Mouse (Mus musculus) hindbrain, embryonic 11.5 days (tissue): ENCODE data around the gene Bcl2a1a. TPM values are rescaled to one million over a fixed set of nuclear protein-coding genes. Genes with fewer than 3 reads are reported as not detected.
"Not testable (repeated sequence)": the region's sequence is repeated elsewhere in the genome, so short reads cannot be mapped to it uniquely, and the experiment has no call there.

ENCODE experiments used
- ATAC-seq: fragments of 200-750 bp; cut with Nextera tagmentation; 2 replicates; pipeline ENCODE4 v1.8.0; 2017; ENCODE audit warnings: mild to moderate bottlenecking, moderate TSS enrichment, moderate library complexity; ENCODE audit not compliant: low FRiP score
- DNase-seq: peaks from one replicate; pipeline ENCODE4 v3.0.0-alpha.2; 2015; ENCODE audit warnings: low spot score
- H3K27ac ChIP-seq: fragments of 300-500 bp; sonication (generic); 2 replicates; pipeline ENCODE4 v1.5.1; 2014; ENCODE audit warnings: mild to moderate bottlenecking, low read depth, low read length
- H3K27me3 ChIP-seq: fragments of 300-500 bp; sonication (generic); 2 replicates; pipeline ENCODE4 v1.6.1; 2014; ENCODE audit warnings: mild to moderate bottlenecking, low read length, moderate library complexity, mixed read lengths; ENCODE audit not compliant: control insufficient read depth, insufficient read depth
- H3K36me3 ChIP-seq: fragments of 300-500 bp; sonication (generic); 2 replicates; pipeline ENCODE4 v1.6.1; 2014; ENCODE audit warnings: mild to moderate bottlenecking, low read length, moderate library complexity, mixed read lengths; ENCODE audit not compliant: control insufficient read depth, insufficient read depth
- H3K4me1 ChIP-seq: fragments of 300-500 bp; sonication (generic); replicated peaks from 2 replicates; pipeline ENCODE4 v1.6.1; 2014; ENCODE audit warnings: low read length, mixed read lengths; ENCODE audit not compliant: control insufficient read depth, insufficient read depth
- H3K4me2 ChIP-seq: fragments of 300-500 bp; sonication (generic); replicated peaks from 2 replicates; pipeline ENCODE4 v1.6.1; 2014; ENCODE audit warnings: mild to moderate bottlenecking, low read depth, low read length
- H3K4me3 ChIP-seq: fragments of 300-500 bp; sonication (generic); 2 replicates; pipeline ENCODE4 v1.5.1; 2014; ENCODE audit warnings: low read depth, low read length
- H3K9ac ChIP-seq: fragments of 300-500 bp; sonication (generic); 2 replicates; pipeline ENCODE4 v1.6.1; 2014; ENCODE audit warnings: low read depth, low read length
- H3K9me3 ChIP-seq: fragments of 300-500 bp; sonication (generic); 2 replicates; pipeline ENCODE4 v1.6.1; 2016; ENCODE audit warnings: low read length; ENCODE audit not compliant: control insufficient read depth
- WGBS: fragments of 180-500 bp; shearing (Covaris S2); extraction: QIAGEN DNeasy Blood & Tissue Kit; methylation state at CpG from one replicate; pipeline ENCODE4 v1.1.7; 2014; 5-methylcytosine and 5-hydroxymethylcytosine counted together
- polyA plus RNA-seq: library from polyadenylated mRNA; unstranded; fragments of >200 nt; fragmentation: Nextera tagmentation; extraction: Ambion mirVana; gene quantifications from 2 replicates; pipeline ENCODE4 v1.2.1, GENCODE M21; 2014

Gene Bcl2a1a
- polyA plus RNA-seq = not detected in 2 replicates

DNA sequence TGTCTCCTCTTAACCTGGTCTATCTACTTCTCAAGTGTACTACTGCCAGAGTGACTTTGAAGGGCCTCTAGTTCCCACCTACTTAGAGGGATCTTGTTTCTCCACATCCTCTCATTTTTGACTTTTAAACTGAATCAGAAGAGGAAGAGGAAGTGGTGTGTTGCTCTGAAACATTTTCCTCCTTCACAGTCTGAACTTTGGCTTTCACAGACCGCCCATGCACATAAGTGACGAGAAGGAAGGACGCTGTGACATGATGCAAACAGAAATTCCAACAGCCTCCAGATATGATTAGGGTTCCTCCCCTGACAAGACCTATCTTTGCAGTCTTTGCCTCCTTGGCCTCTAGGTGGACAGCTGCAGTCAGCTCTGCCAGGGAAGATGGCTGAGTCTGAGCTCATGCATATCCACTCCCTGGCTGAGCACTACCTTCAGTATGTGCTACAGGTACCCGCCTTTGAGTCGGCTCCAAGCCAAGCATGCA, at the start of gene Bcl2a1a:
Gene Bcl2a1a (plus strand): TSS at position 231 of the 484 bp plus-strand sequence.
- ATAC-seq, H3K36me3 ChIP-seq, DNase-seq, H3K4me2 ChIP-seq, H3K9me3 ChIP-seq, H3K4me3 ChIP-seq, H3K9ac ChIP-seq, H3K27ac ChIP-seq, H3K4me1 ChIP-seq, H3K27me3 ChIP-seq: not testable (repeated sequence)
- 92% methylated on average over 5 of the region's 5 CpGs for WGBS

DNA sequence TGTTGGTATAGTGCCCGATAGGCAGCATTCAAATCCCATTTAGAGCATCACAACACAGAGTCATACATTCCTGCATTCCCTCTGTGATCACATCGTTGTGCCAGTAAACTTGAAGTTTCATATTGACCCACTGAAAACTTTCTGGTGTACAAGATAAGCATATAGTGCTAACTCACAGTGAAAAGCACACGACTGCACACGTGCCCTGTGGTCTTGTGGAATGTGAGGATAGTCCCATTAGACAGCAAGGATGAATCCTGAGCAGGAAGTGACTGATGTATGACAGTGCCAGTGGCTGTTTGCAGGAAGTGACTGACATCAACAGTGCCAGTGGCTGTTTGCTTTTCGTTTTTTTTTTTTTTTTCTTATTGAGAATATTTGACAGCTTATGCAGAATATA, 40.1 kb upstream of the Bcl2a1a start:
- WGBS = 87% methylated on average over 4 of the region's 5 CpGs
- not testable (repeated sequence) for H3K27ac ChIP-seq, H3K9me3 ChIP-seq, H3K27me3 ChIP-seq, H3K4me3 ChIP-seq, H3K36me3 ChIP-seq, H3K4me1 ChIP-seq, H3K4me2 ChIP-seq, DNase-seq, H3K9ac ChIP-seq, ATAC-seq

DNA sequence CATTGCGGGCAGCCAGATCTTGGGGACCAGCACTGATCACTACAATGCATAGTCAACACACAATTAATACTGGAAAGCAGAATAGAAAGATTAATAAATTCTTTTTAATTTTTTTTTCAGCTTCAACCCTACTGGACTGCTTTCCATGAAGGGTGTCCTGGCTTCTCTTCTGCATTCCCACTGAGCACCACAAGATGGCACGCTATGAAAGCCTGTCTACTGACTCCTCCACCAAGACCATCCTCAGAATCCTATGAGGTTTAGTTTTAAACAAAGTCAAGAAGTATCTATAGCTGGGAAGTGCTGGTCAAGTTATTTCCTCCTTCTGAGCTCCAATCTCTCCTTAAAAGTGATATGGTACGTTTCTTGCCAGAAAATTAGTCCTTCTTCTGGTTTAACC, 18.4 kb upstream of the Bcl2a1a start:
- H3K4me2 ChIP-seq, H3K4me3 ChIP-seq: not testable (repeated sequence)

DNA sequence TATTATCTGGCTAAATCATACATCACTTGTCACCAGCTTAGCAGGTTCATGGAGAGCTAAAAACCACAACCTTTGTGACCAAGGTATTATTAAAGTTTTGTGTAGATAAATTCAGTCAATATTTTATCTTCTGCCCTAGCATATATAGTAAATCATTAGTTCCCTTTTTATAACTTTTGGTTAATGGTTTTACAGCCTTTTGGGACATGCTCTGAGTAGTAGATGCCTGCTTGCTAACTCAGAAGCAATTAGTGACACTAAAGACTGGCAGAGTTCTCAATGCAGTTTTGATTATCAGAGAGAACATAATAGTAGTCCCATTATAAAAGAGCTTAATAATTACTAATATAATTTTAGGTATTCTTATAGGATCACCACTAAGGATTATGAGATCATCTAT, 5.2 kb upstream of the Bcl2a1a start:
- not testable (repeated sequence) for H3K36me3 ChIP-seq, H3K9me3 ChIP-seq, H3K4me3 ChIP-seq, DNase-seq, H3K4me1 ChIP-seq, H3K27ac ChIP-seq, H3K4me2 ChIP-seq, H3K9ac ChIP-seq, ATAC-seq, H3K27me3 ChIP-seq

More for the DNA sequence above, 18.4 kb upstream of the Bcl2a1a start:
- DNase-seq, H3K27me3 ChIP-seq, H3K27ac ChIP-seq, H3K9ac ChIP-seq, H3K4me1 ChIP-seq, H3K36me3 ChIP-seq, H3K9me3 ChIP-seq, ATAC-seq: not testable (repeated sequence)
- WGBS = 8% methylated on average over 1 of the region's 3 CpGs

DNA sequence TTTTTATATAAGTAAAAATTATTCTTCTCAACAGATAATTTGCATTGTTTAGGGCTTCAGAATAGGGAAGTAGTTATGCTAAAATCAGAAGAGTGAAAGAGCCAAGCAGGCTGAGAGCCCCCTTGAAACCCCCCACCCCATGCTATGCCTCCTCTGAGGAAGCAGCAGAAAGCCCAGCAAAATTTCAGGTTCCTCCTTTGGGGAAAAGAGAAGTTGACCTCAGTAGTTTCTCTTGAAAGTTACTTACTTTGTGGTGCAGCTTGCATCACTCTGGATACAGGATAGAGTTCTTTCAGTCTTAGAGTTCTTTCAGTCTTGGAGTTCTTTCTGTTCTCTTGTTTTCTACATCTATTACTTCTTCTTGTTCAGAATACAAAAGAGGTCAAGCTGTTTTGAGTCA, 3.5 kb upstream of the Bcl2a1a start:
- not testable (repeated sequence) for H3K4me1 ChIP-seq, H3K36me3 ChIP-seq, H3K27me3 ChIP-seq, H3K27ac ChIP-seq, ATAC-seq, DNase-seq, H3K4me3 ChIP-seq, H3K9me3 ChIP-seq, H3K4me2 ChIP-seq, H3K9ac ChIP-seq

DNA sequence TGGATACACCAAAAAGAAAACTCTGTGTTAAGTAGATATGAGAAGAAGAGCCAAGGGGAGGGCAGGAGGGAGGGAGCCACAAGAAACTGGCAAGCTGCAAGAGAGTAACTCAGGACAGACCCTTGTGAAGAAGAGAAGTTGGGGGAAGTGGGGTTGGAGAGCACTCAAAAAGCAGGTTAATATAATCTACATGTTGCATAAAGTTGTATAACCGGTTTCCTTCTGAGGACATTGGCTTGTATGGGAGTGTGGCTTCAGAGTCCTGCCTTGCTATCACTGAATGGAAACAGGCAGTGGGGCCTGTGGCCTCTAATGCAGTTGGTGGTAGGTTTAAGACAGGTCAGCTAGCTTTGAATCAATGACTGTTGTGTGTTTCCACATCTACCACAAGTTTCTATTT, 1.5 kb upstream of the Bcl2a1a start:
- H3K9me3 ChIP-seq, DNase-seq, H3K36me3 ChIP-seq, ATAC-seq, H3K4me3 ChIP-seq, H3K27ac ChIP-seq, H3K27me3 ChIP-seq, H3K4me1 ChIP-seq, H3K4me2 ChIP-seq, H3K9ac ChIP-seq: not testable (repeated sequence)
- 100% methylated on average over 1 of the region's 1 CpGs for WGBS

DNA sequence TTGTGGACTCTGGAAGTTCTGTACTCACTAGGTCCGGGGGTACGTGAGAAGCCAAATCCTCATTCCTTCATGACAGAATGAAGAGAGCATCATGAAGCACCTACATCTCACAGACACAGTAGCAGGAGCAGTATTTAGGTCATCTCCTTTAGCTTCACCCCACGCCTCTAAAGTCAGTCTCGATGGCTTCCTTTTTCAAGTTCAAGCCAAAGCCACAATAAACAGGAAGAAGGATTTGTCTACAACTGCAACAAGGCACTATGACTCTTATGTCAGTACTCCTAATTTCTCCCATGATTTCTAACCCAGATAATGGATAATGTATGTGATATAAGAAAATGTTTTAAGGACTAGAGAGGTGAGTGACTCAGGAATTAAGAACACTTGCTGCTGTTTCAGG, 665 bp upstream of the Bcl2a1a start:
- H3K9ac ChIP-seq, H3K4me1 ChIP-seq, DNase-seq, H3K27ac ChIP-seq, H3K36me3 ChIP-seq, H3K27me3 ChIP-seq, ATAC-seq, H3K9me3 ChIP-seq, H3K4me2 ChIP-seq, H3K4me3 ChIP-seq: not testable (repeated sequence)
- WGBS = 96% methylated on average over 2 of the region's 4 CpGs

DNA sequence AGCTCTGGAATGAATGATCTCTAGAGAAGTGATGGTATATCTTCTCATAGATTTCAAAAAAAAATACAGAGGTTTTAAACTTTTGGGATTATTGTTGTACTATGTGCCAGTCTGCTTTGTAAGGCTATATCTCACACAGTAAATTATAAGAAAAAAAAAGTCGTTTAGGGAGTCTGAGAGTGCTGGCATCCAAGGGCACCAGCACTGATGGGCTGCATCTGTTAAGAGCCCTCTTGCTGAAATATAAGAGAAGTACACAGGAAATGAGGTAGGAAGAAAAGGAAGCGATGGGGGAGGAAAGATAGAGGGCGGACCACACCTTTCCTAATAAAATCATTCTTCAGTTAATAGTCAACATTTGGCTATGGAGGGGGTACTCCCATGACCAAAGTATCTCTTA, 2.2 kb downstream of the Bcl2a1a start:
- no peaks in the 10 kb centered on the region for H3K27me3 ChIP-seq
- H3K4me3 ChIP-seq = no peak overlapping the region
- no peak overlapping the region for H3K27ac ChIP-seq
- DNase-seq = no peak
- no peaks in the 10 kb centered on the region for H3K4me1 ChIP-seq
- WGBS = 84% methylated on average over 3 of the region's 3 CpGs
- H3K4me2 ChIP-seq = no peak overlapping the region
- H3K9ac ChIP-seq = no peak overlapping the region
- no peaks in the 10 kb centered on the region for H3K36me3 ChIP-seq
- ATAC-seq = no peak
- H3K9me3 ChIP-seq = no peaks in the 10 kb centered on the region

DNA sequence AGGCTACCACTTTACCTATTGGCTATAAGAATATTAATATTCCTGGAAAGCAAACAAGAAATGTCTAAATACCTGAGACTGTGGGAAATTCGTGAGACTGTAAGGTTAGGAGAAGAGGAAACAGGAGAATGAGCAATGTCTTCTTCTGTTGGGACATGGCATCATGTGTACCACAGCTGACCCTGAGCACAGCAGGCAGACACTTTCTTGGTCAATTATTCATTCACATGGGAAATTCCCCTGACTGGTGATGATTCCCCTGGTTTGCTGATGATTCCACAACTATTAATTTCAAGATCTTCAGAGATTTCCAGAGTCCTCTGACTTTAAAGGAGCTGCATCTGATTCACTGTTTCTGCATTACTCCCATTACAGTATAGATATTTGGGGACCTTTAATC, 3.3 kb downstream of the Bcl2a1a start:
- H3K4me3 ChIP-seq, H3K27me3 ChIP-seq, DNase-seq, H3K4me1 ChIP-seq, ATAC-seq, H3K27ac ChIP-seq, H3K9ac ChIP-seq, H3K36me3 ChIP-seq, H3K4me2 ChIP-seq, H3K9me3 ChIP-seq: not testable (repeated sequence)
- 76% methylated on average over 1 of the region's 1 CpGs for WGBS
